Mouse (Mus musculus) 3134 (cell line): ENCODE measurements around the gene Fam213b.
A peak's percentile ranks its signal among the peaks of the same experiment; 100 is the strongest.

Experiments used
- DNase-seq: peaks from one replicate; pipeline ENCODE4 v3.0.0-alpha.2; 2011; ENCODE audit warnings: low spot score; ENCODE audit not compliant: insufficient read length; ENCODE audit errors: extremely low read depth

Fam213b gene

GRCm38 (mm10) chr4:154898506-154899446 is at the start of gene Fam213b:
TSS of gene Fam213b (minus strand) at chr4:154899135.
- DNase-seq = no peak

GRCm38 (mm10) chr4:154948066-154948939 is 49.4 kb upstream of the Fam213b start:
- no peak for DNase-seq

- peak; percentile 27 for DNase-seq
These were observed 47.4 kb upstream of the Fam213b start for GRCm38 (mm10) chr4:154946319-154946718.

- DNase-seq = peak; percentile 57
These were observed 45.2 kb upstream of the Fam213b start for GRCm38 (mm10) chr4:154944121-154944590.

GRCm38 (mm10) chr4:154943323-154944039 is 44.5 kb upstream of the Fam213b start:
- no peak for DNase-seq

GRCm38 (mm10) chr4:154942632-154943322 is 43.8 kb upstream of the Fam213b start:
- DNase-seq = no peak

- no peak for DNase-seq
These were observed 42.9 kb upstream of the Fam213b start for GRCm38 (mm10) chr4:154941831-154942230.

GRCm38 (mm10) chr4:154940156-154940555 is 41.2 kb upstream of the Fam213b start:
- no peak for DNase-seq

- DNase-seq = no peak
These were observed 38.8 kb upstream of the Fam213b start for GRCm38 (mm10) chr4:154937746-154938145.

GRCm38 (mm10) chr4:154936542-154937255 is 37.8 kb upstream of the Fam213b start:
- DNase-seq = no peak

- DNase-seq = no peak
These were observed 36.9 kb upstream of the Fam213b start for GRCm38 (mm10) chr4:154935788-154936187.

GRCm38 (mm10) chr4:154934800-154935199 is 35.9 kb upstream of the Fam213b start:
- no peak for DNase-seq

GRCm38 (mm10) chr4:154933306-154933907 is 34.5 kb upstream of the Fam213b start:
- no peak for DNase-seq

- no peak for DNase-seq
These were observed 30.2 kb upstream of the Fam213b start for GRCm38 (mm10) chr4:154929088-154929660.

GRCm38 (mm10) chr4:154928395-154929087 is 29.6 kb upstream of the Fam213b start, which contains the start of gene Tnfrsf14:
TSS of gene Tnfrsf14 (minus strand) at chr4:154928563.
- DNase-seq = no peak

- DNase-seq = peak; percentile 35
These were observed 29.0 kb upstream of the Fam213b start for GRCm38 (mm10) chr4:154927899-154928337.

GRCm38 (mm10) chr4:154926969-154927898 is 28.3 kb upstream of the Fam213b start:
- DNase-seq = peak; percentile 29
